Mouse (Mus musculus): ENCODE data around the gene R3hdm4. TPM values are rescaled to one million over a fixed set of nuclear protein-coding genes. Genes with fewer than 3 reads are reported as not detected.
A peak's percentile ranks its signal among the peaks of the same experiment; 100 is the strongest.

R3hdm4 gene
- polyA plus RNA-seq, 1 experiment from 2014 or later: 151 TPM

DNA sequence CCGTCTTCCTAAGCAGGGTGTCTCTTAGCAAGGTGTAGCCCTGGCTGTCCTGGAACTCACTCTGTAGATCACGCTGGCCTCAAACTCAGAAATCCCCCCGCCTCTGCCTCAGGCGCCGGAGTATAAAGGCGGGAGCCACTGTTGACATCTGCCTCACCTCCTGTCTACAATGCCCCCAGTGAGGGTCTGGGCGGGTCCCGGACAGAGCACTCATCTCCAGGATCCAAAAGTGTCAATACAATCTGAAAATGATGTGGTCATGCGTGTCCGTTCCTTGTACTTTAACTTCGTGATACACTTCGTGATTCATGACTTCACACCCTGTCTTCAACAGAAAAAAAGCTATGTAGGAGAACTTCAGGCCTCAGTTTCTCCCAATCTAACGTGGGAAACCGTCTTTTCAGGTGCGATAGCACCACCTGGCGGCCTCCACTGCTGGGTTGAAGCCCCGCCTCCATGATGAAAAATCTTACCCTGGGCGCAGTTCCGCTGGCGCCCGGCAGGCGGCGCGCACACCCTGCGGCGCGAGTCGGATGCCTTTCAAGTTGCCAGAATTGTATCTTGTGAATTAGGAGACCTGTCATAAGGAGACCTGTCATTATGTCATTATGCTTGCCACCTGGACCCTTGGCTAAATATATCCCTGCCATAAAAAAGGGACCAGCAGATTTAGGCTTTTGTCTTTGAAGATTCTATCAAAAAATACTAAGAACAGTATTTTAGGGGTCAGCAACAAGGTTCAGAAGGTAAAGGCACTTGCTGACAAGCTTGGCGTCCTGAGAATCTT lies 4.2 kb upstream of the R3hdm4 start:
- peak overlapping the region; percentile 79; the same call in 1 of the 2 replicates for H3K27ac ChIP-seq (ENCODE audit: low read length)

DNA sequence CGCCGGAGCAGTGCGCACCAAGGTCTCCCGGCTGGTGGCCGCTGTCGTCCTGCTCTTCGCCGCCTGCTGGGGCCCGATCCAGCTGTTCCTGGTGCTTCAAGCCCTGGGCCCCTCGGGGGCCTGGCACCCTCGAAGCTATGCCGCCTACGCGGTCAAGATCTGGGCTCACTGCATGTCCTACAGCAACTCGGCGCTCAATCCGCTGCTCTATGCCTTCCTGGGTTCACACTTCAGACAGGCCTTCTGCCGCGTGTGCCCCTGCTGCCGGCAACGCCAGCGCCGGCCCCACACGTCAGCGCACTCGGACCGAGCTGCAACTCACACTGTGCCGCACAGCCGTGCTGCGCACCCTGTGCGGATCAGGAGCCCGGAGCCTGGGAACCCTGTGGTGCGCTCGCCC lies 564 bp upstream of the R3hdm4 start:
- H3K4me1 ChIP-seq (ENCODE audit: control insufficient read depth, insufficient read depth, low read length): peaks cover 34% of the 10 kb centered on the region; the same call in 1 of the 2 replicates
- 2% methylated on average over 34 of the region's 34 CpGs for WGBS
- peak overlapping the region; percentile 22 for H3K4me3 ChIP-seq (ENCODE audit: low read depth, low read length)
- H3K27ac ChIP-seq (ENCODE audit: low read length): no peak overlapping the region
- peaks cover 50% of the 10 kb centered on the region for H3K27me3 ChIP-seq (ENCODE audit: control insufficient read depth, insufficient read depth, low read length)
- peak overlapping the region; percentile 42 for H3K4me2 ChIP-seq (replicated peaks; ENCODE audit: low read depth, low read length)
- no peaks in the 10 kb centered on the region for H3K36me3 ChIP-seq (ENCODE audit: control insufficient read depth, insufficient read depth, low read length)
- H3K9ac ChIP-seq (replicated peaks; ENCODE audit: low read depth, low read length): no peak overlapping the region
- H3K9me3 ChIP-seq (ENCODE audit: control insufficient read depth, low read depth, low read length): no peaks in the 10 kb centered on the region
- no peak for ATAC-seq (ENCODE audit: insufficient number of reproducible peaks, insufficient read depth, low FRiP score, low read depth)

More for the DNA sequence above, 4.2 kb upstream of the R3hdm4 start:
- 10% methylated on average over 29 of the region's 29 CpGs for whole genome bisulfite sequencing
- peaks cover 28% of the 10 kb centered on the region for H3K4me1 ChIP-seq (ENCODE audit: control insufficient read depth, insufficient read depth, low read length)
- H3K27me3 ChIP-seq (ENCODE audit: control insufficient read depth, insufficient read depth, low read length): peaks cover 22% of the 10 kb centered on the region
- no peaks in the 10 kb centered on the region for H3K36me3 ChIP-seq (ENCODE audit: control insufficient read depth, insufficient read depth, low read length)
- no peak for ATAC-seq (ENCODE audit: insufficient number of reproducible peaks, insufficient read depth, low FRiP score, low read depth)
- peak overlapping the region; percentile 83; the same call in 1 of the 2 replicates for H3K4me2 ChIP-seq (replicated peaks; ENCODE audit: low read depth, low read length)
- no peak overlapping the region for H3K4me3 ChIP-seq (ENCODE audit: low read depth, low read length)
- H3K9ac ChIP-seq (replicated peaks; ENCODE audit: low read depth, low read length): no peak overlapping the region
- H3K9me3 ChIP-seq (ENCODE audit: control insufficient read depth, low read depth, low read length): no peaks in the 10 kb centered on the region

DNA sequence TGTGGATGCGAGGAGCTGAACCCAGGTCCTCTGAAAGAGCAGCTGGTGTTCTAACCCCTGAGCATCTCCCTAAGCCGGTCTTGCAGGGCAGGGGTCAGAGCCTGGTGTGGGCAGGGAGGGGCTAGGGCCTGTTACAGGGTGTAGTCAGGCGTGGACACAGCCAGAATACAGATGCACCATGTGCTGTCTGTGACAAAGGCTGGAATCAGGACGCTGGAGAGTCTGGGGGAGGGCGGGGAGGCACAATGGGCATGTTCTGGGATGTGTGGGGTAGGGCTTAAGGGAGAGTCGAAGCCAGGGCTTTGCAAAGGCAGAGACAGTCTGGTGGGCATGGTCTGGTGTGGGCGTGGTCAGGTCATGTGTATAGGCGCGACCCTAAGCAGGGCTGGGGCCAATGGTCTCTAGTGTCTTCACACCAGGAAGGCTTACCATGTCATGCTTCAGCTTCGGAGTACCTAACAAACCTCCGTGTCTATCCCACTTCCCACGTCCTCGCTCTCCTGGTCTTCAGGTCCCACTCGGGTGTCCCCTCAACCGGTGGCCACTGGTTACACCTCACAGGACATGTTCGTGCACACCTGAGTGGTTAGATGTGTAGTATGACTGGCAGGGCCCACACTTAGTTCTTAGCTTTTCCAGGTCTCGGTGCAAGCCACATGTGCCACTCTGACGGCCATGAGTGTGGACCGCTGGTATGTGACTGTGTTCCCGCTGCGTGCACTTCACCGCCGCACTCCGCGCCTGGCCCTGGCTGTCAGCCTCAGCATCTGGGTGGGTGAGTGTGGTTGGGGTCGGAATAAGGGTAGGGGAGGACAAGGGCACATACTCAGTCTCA lies 735 bp downstream of the R3hdm4 start:
- peaks cover 50% of the 10 kb centered on the region for H3K27me3 ChIP-seq (ENCODE audit: control insufficient read depth, insufficient read depth, low read length)
- WGBS: 17% methylated on average over 26 of the region's 26 CpGs
- peaks cover 35% of the 10 kb centered on the region for H3K4me1 ChIP-seq (ENCODE audit: control insufficient read depth, insufficient read depth, low read length)
- H3K9me3 ChIP-seq (ENCODE audit: control insufficient read depth, low read depth, low read length): no peaks in the 10 kb centered on the region
- no peak overlapping the region for H3K27ac ChIP-seq (ENCODE audit: low read length)
- H3K36me3 ChIP-seq (ENCODE audit: control insufficient read depth, insufficient read depth, low read length): no peaks in the 10 kb centered on the region
- no peak overlapping the region for H3K9ac ChIP-seq (replicated peaks; ENCODE audit: low read depth, low read length)
- ATAC-seq (ENCODE audit: insufficient number of reproducible peaks, insufficient read depth, low FRiP score, low read depth): no peak
- no peak overlapping the region for H3K4me3 ChIP-seq (ENCODE audit: low read depth, low read length)
- peak overlapping the region; percentile 42; the same call in 1 of the 2 replicates for H3K4me2 ChIP-seq (replicated peaks; ENCODE audit: low read depth, low read length)

DNA sequence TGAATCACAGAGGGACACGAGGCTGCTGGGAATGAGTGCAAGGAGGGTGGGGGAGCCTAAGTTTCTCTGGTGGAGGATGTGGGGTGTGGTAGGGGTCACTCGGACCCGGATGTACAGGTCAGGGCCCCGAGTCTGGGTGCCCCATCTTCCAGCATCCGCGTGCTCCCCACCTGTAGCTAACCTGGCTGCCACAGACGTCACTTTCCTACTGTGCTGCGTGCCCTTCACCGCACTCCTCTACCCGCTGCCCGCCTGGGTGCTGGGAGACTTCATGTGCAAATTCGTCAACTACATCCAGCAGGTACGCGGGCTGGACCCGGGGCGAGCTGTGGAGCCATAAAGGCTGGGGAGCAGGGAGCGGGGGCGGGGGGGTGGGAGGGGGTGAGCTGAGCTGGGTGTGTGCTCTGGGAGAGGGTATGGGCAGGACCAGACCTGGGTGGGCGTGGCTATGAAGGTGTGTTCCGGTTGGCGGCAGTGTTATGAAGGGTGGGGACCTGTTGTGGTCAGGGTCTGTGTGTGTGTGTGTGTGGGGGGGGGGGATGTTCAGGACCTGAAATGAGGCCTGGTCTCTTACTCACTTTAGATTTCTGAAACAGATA lies 1.7 kb downstream of the R3hdm4 start:
- H3K27ac ChIP-seq (ENCODE audit: low read length): no peak overlapping the region
- no peak for ATAC-seq (ENCODE audit: insufficient number of reproducible peaks, insufficient read depth, low FRiP score, low read depth)
- H3K27me3 ChIP-seq (ENCODE audit: control insufficient read depth, insufficient read depth, low read length): peaks cover 50% of the 10 kb centered on the region
- no peak overlapping the region for H3K9ac ChIP-seq (replicated peaks; ENCODE audit: low read depth, low read length)
- 5% methylated on average over 21 of the region's 21 CpGs for WGBS
- peaks cover 44% of the 10 kb centered on the region for H3K4me1 ChIP-seq (ENCODE audit: control insufficient read depth, insufficient read depth, low read length)
- no peaks in the 10 kb centered on the region for H3K36me3 ChIP-seq (ENCODE audit: control insufficient read depth, insufficient read depth, low read length)
- peak overlapping the region; percentile 17 for H3K4me3 ChIP-seq (ENCODE audit: low read depth, low read length)
- H3K9me3 ChIP-seq (ENCODE audit: control insufficient read depth, low read depth, low read length): no peaks in the 10 kb centered on the region
- H3K4me2 ChIP-seq (replicated peaks; ENCODE audit: low read depth, low read length): peak overlapping the region; percentile 26

DNA sequence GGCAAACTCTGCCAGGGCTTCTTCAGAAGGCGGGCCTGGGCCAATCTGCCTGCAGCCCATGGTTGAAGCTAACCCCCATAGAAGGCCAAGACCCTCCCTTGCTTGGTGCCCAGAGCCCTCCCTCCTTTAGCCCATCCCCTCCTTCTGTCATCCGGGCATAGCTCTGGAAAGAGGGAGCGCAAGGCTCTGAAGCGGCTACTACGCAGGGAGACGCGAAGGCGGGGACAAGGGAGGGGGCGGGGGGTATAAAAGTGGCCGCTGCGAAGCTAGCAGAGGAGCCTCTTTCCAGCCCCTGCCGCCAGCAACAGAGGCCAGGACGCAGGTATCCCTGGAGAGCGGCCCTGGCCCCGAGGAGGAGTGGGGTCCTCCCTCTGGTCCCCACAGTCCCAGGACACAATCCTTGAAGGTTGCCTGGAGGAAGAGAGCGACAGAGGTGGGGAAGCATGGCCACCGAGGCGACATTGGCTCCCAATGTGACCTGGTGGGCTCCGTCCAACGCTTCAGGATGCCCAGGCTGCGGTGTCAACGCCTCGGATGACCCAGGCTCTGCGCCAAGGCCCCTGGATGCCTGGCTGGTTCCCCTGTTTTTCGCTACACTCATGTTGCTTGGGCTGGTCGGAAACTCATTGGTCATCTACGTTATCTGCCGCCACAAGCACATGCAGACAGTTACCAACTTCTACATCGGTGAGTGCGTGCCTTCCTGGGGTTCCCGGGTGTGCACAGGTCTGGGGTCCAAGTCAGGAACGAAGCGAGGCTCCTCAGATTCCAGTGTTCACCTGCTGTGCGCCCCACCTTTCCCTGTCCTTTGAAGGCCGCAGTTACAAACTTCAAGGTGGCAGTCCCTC lies 2.6 kb downstream of the R3hdm4 start:
- Histone ChIP-seq H3K9ac (replicated peaks; ENCODE audit: low read depth, low read length) (no peak overlapping the region), H3K4me2 (replicated peaks; ENCODE audit: low read depth, low read length) (peak overlapping the region; percentile 35), H3K4me1 (ENCODE audit: control insufficient read depth, insufficient read depth, low read length) (peaks cover 45% of the 10 kb centered on the region), H3K36me3 (ENCODE audit: control insufficient read depth, insufficient read depth, low read length) (no peaks in the 10 kb centered on the region), H3K4me3 (ENCODE audit: low read depth, low read length) (peak overlapping the region; percentile 21), H3K9me3 (ENCODE audit: control insufficient read depth, low read depth, low read length) (no peaks in the 10 kb centered on the region), H3K27me3 (ENCODE audit: control insufficient read depth, insufficient read depth, low read length) (peaks cover 50% of the 10 kb centered on the region), H3K27ac (ENCODE audit: low read length) (no peak overlapping the region)
- WGBS: 10% methylated on average over 35 of the region's 35 CpGs
- ATAC-seq (ENCODE audit: insufficient number of reproducible peaks, insufficient read depth, low FRiP score, low read depth): no peak

DNA sequence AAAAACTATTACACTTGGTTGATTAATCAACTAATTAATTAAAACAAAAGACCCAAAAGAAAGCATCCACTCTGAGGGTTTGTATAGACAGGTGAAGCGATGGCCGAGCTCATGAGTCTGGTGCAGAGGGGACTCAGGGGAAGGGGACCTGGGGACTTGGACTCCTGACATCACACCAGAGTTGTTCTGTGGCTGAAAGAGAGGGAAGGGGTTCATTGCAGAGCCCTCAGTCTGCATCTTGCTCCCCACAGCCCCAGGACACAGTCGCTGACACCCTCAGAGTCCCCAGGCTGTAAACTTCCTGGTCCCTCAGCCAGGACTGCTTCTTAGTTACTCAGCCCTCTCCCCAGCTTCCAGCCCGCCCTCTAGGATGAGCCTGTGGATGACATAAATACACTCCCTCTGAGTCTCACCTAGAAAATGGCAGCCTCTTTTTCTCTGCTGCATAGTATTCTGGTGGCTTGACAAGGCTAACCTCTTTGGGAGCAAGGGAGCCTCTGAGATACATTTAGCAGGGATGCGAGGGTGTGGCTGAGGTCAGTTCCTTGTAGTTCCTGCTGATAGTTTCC lies 3.4 kb downstream of the R3hdm4 start:
- H3K9me3 ChIP-seq (ENCODE audit: control insufficient read depth, low read depth, low read length): no peaks in the 10 kb centered on the region
- H3K27ac ChIP-seq (ENCODE audit: low read length): no peak overlapping the region
- no peak for ATAC-seq (ENCODE audit: insufficient number of reproducible peaks, insufficient read depth, low FRiP score, low read depth)
- 72% methylated on average over 5 of the region's 5 CpGs for WGBS
- peak overlapping the region; percentile 85 for H3K4me2 ChIP-seq (replicated peaks; ENCODE audit: low read depth, low read length)
- peaks cover 2% of the 10 kb centered on the region for H3K36me3 ChIP-seq (ENCODE audit: control insufficient read depth, insufficient read depth, low read length)
- H3K9ac ChIP-seq (replicated peaks; ENCODE audit: low read depth, low read length): peak overlapping the region; percentile 73; the same call in 1 of the 2 replicates
- H3K27me3 ChIP-seq (ENCODE audit: control insufficient read depth, insufficient read depth, low read length): peaks cover 45% of the 10 kb centered on the region
- peak overlapping the region; percentile 52 for H3K4me3 ChIP-seq (ENCODE audit: low read depth, low read length)
- peaks cover 45% of the 10 kb centered on the region for H3K4me1 ChIP-seq (ENCODE audit: control insufficient read depth, insufficient read depth, low read length)

DNA sequence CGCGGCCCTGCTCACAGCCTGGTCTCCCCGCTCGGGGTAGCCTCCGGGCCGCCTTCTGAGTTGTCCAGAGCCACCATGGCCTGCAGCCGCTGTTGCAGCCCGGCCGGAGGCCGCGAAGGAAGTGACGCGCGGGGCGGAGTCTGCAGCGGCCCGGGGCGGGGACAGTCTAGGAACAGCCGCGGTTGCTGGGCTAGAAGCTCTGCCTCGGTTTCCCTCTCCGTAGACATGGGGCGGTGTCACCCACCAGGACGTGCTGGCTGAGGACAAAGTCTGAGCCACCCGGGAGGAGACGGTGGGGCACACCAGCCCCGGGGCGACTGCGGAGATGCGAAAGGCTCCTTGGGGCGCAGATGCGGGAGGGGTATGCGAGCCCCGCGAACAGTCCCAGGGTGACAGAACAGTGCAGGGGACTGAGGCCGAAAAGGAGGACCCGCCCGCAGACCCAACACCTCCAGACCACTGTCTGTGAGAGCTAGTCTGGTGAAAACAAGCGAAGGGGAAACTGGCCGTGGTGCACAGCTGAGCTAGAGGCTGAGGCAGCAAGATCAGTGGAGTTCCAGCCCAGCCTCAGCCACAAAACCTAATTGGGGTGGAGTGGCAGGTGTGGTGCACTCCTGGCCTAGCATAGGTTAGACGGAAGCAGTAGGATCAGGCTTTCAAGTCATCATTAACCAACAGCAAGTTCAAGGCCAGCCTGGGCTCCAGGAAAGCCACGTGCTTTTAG lies 4.0 kb downstream of the R3hdm4 start, which contains the start of gene Kiss1r:
Gene Kiss1r (plus strand): TSS at position 164 of the 724 bp plus-strand sequence.
- 1% methylated on average over 42 of the region's 42 CpGs for WGBS
- Histone ChIP-seq H3K9ac (replicated peaks; ENCODE audit: low read depth, low read length) (peak within 1 kb of the TSS; percentile 73), H3K36me3 (ENCODE audit: control insufficient read depth, insufficient read depth, low read length) (peaks cover 8% of the 10 kb centered on the region), H3K4me2 (replicated peaks; ENCODE audit: low read depth, low read length) (peak within 1 kb of the TSS; percentile 85), H3K4me3 (ENCODE audit: low read depth, low read length) (peak within 1 kb of the TSS; percentile 52), H3K27ac (ENCODE audit: low read length) (peak within 1 kb of the TSS; percentile 52; the same call in 1 of the 2 replicates), H3K4me1 (ENCODE audit: control insufficient read depth, insufficient read depth, low read length) (peaks cover 45% of the 10 kb centered on the region), H3K27me3 (ENCODE audit: control insufficient read depth, insufficient read depth, low read length) (peaks cover 43% of the 10 kb centered on the region), H3K9me3 (ENCODE audit: control insufficient read depth, low read depth, low read length) (no peaks in the 10 kb centered on the region)
- peak; percentile 85 for ATAC-seq (ENCODE audit: insufficient number of reproducible peaks, insufficient read depth, low FRiP score, low read depth)

Data from stomach, embryonic 14.5 days (tissue).